Mouse (Mus musculus) C2C12 (cell line): ENCODE measurements at regions not wholly inside any gene's neighbourhood (a gene's known extent, or its start where the extent isn't known, plus 50 kb on each side); places are given as distances from the start of the nearest gene placed in this dataset.
A peak's percentile ranks its signal among the peaks of the same experiment; 100 is the strongest.
"Not testable (repeated sequence)": the region's sequence is repeated elsewhere in the genome, so short reads cannot be mapped to it uniquely, and the experiment has no call there.

ENCODE experiments used
- H3K27me3 ChIP-seq: one replicate; pipeline ENCODE4 v1.6.1; 2011; ENCODE audit not compliant: control insufficient read depth, insufficient read depth, insufficient read length
- H3K36me3 ChIP-seq: one replicate; pipeline ENCODE4 v1.6.1; 2011; ENCODE audit not compliant: control insufficient read depth, insufficient read depth
- H3K4me3 ChIP-seq: one replicate; pipeline ENCODE4 v1.5.1; 2011; ENCODE audit warnings: mild to moderate bottlenecking, control low read depth; ENCODE audit not compliant: poor library complexity, insufficient read depth, severe bottlenecking
- H3K79me2 ChIP-seq: one replicate; pipeline ENCODE4 v1.6.1; 2011; ENCODE audit not compliant: control insufficient read depth, insufficient read depth
- H3K79me3 ChIP-seq: one replicate; pipeline ENCODE4 v1.6.1; 2011; ENCODE audit warnings: low read depth, control low read depth
- H3ac ChIP-seq: one replicate; pipeline ENCODE3; 2011; ENCODE audit warnings: low read depth; ENCODE audit not compliant: control insufficient read depth, insufficient read length
- CEBPB ChIP-seq: IDR thresholded peaks from one replicate; pipeline ENCODE4 v1.6.1; 2011; ENCODE audit warnings: low read depth, mild to moderate bottlenecking, control low read depth, moderate library complexity
- CTCF ChIP-seq: IDR thresholded peaks from one replicate; pipeline ENCODE4 v1.5.1; 2011; ENCODE audit not compliant: control insufficient read depth, insufficient read depth, insufficient read length
- FOSL1 ChIP-seq: IDR thresholded peaks from one replicate; pipeline ENCODE4 v1.8.0; 2011; ENCODE audit warnings: mild to moderate bottlenecking, low read length; ENCODE audit not compliant: poor library complexity, insufficient read depth, severe bottlenecking
- MAX ChIP-seq: IDR thresholded peaks from one replicate; pipeline ENCODE4 v1.6.1; 2011; ENCODE audit warnings: mild to moderate bottlenecking, control low read depth
- MYOD1 ChIP-seq: IDR thresholded peaks from one replicate; pipeline ENCODE4 v1.6.1; 2011; ENCODE audit warnings: low read depth; ENCODE audit not compliant: control insufficient read depth, insufficient read length
- MYOG ChIP-seq: IDR thresholded peaks from one replicate; pipeline ENCODE4 v1.6.1; 2011; ENCODE audit not compliant: control insufficient read depth, insufficient read length; ENCODE audit errors: extremely low read depth
- USF1 ChIP-seq: IDR thresholded peaks from one replicate; pipeline ENCODE4 v1.6.1; 2011; ENCODE audit warnings: low read depth, mild to moderate bottlenecking, control low read depth, moderate library complexity

- TF ChIP-seq FOSL1 (no peak), USF1 (no peak), MAX (no peak), MYOG (no peak), MYOD1 (no peak), CEBPB (no peak)
- Histone ChIP-seq H3K4me3 (no peak overlapping the region), H3K27me3 (no peaks in the 10 kb centered on the region), H3K79me3 (no peaks in the 10 kb centered on the region), H3K79me2 (no peaks in the 10 kb centered on the region), H3ac (no peak overlapping the region), H3K36me3 (no peaks in the 10 kb centered on the region)
Observed at GRCm38 (mm10) chr12:74825664-74826063, 351.5 kb downstream of the Kcnh5 start.

DNA sequence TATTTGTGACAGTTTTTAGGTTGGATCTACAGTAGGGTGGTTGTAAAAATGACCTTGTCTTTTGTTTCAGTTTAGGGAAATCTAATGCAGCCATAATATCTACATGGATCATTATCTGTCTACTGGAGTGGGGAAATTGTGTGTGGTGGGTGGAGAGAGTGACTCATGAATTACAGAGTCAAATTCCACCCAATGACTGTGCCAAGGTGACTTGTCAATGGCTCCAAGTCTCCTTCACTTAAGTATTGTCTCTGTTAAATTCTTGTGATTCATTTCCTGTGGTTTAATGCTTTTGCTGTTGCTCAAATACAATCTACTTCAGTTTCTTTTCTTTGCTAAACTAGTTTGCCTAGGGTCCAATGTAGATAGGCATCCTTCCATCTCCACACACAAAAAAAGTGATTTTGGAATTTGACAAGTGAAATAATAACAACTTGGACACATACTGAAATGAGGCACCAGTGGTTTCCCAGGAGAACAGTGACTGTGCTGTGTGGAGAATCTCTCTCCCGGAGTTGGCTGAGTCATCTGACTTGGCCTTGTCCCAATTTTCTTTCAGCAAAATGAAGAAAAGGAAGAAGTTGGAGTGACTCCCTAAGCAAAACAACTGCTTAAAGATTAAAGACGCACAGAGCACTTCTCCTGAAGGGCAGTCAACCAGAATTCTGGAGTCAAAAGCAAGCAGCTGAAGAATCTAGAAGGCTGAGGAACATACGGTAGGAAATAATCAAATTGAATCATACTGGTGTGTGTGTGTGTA, 352.2 kb downstream of the Kcnh5 start:
- Histone ChIP-seq H3ac (no peak overlapping the region), H3K4me3 (no peak overlapping the region), H3K36me3 (no peaks in the 10 kb centered on the region), H3K79me3 (no peaks in the 10 kb centered on the region), H3K79me2 (no peaks in the 10 kb centered on the region), H3K27me3 (no peaks in the 10 kb centered on the region)
- TF ChIP-seq MAX = no peak
- peak; percentile 21 for TF ChIP-seq USF1
- peak; percentile 83 for TF ChIP-seq FOSL1
- peak; percentile 16 for TF ChIP-seq MYOD1
- TF ChIP-seq CEBPB = peak; percentile 29
- TF ChIP-seq MYOG = no peak

DNA sequence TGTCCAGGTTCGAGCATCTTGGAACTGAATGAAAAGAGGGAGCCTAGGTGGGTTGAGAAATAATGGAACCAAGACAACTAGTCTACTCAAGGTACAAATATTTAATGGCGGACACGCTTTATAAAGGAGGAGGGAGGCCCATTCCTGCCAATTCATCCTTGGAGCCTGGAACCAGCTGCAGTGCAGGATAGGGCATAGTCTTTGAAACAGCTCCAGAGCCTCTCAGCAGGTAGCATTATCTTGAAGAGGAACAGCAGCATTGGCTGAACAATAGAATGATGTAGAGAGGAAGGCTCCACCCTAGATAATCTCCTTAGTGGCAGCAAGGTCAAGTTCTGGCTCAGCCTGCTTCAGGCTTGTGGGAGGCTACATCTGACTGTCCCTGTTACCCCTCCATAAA, 361.0 kb downstream of the Kcnh5 start:
- H3K79me3 ChIP-seq, H3K36me3 ChIP-seq, H3K27me3 ChIP-seq, H3K4me3 ChIP-seq, H3ac ChIP-seq, H3K79me2 ChIP-seq: not testable (repeated sequence)

GRCm38 (mm10) chr12:74808571-74808970, 368.6 kb downstream of the Kcnh5 start:
- not testable (repeated sequence) for H3K4me3 ChIP-seq, H3K36me3 ChIP-seq, H3K79me3 ChIP-seq, H3K27me3 ChIP-seq, H3K79me2 ChIP-seq, H3ac ChIP-seq

DNA sequence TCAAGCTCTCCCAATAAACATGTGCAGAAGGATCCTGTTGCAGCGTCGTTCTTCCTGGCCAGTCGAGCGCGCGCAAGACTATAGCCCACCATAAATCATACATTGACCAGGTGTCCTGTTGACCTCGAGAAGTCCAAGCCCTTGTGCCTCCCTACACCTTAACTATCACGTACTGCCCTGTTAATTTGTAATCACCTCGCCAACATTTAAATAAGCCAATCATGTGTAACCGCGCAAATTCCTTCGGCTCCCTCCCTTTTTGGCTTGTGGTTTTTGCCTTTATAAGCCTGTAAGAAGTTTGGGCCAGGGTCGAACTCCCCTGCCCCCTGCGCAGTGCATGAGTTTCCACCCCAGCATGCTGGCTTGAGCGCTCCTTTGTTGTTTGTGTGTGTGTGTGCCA, 369.2 kb downstream of the Kcnh5 start:
- not testable (repeated sequence) for H3ac ChIP-seq, H3K79me3 ChIP-seq, H3K27me3 ChIP-seq, H3K79me2 ChIP-seq, H3K36me3 ChIP-seq, H3K4me3 ChIP-seq

- H3ac ChIP-seq = no peak overlapping the region
- no peaks in the 10 kb centered on the region for H3K36me3 ChIP-seq
- no peaks in the 10 kb centered on the region for H3K79me3 ChIP-seq
- H3K4me3 ChIP-seq = no peak overlapping the region
- H3K79me2 ChIP-seq = no peaks in the 10 kb centered on the region
- H3K27me3 ChIP-seq = no peaks in the 10 kb centered on the region
- TF ChIP-seq USF1 (no peak), MAX (no peak), MYOD1 (no peak), CEBPB (no peak), FOSL1 (no peak), CTCF (no peak), MYOG (no peak)
Observed at GRCm38 (mm10) chr12:74803740-74804512, 373.2 kb downstream of the Kcnh5 start.
